Mouse (Mus musculus): ENCODE results near the gene Ace. TPM values are rescaled to one million over a fixed set of nuclear protein-coding genes. Genes with fewer than 3 reads are reported as not detected.

The Ace gene
- polyA plus RNA-seq, 1 experiment from 2014 or later: 0.44 TPM

DNA sequence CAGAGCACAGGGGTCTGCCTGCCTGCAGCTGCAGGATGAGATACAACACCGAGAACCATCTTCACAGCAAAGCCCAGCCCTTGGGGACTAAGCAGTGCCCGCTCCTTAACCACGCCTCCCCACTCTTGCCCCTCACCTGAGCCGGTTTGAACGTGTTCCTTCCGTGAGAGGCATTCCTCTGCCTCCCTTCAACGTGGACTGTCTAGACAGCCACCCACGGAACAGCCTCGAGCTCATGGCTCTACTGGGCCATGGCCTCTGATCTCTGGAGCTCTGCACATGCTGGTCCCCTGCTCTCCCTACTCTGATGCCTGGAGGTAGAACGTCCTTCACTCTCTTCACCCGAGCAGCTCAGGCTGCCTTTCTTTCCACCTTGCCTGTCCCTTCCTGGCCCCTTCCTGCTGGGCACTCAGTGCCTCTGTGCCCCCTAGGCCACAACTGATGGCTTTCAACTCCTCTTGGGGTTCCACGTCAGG is 14.8 kb upstream of the Ace start, which contains the start of gene Cyb561:
Gene Cyb561, minus strand, starts transcription at position 426 of the 476 bp plus-strand sequence.
- Histone ChIP-seq H3K36me3 (ENCODE audit: control insufficient read depth, insufficient read depth, low read length) (no peaks in the 10 kb centered on the region), H3K4me1 (ENCODE audit: control insufficient read depth, insufficient read depth, low read length) (no peaks in the 10 kb centered on the region), H3K9me3 (ENCODE audit: control insufficient read depth, low read length) (no peaks in the 10 kb centered on the region), H3K27me3 (ENCODE audit: control insufficient read depth, insufficient read depth, low read length) (no peaks in the 10 kb centered on the region), H3K4me2 (ENCODE audit: low read depth) (no peak within 1 kb of the TSS), H3K4me3 (ENCODE audit: low read depth, low read length) (no peak within 1 kb of the TSS), H3K9ac (ENCODE audit: low read length) (no peak within 1 kb of the TSS), H3K27ac (ENCODE audit: low read depth, low read length) (no peak within 1 kb of the TSS)
- WGBS: 82% methylated on average over 12 of the region's 12 CpGs
- DNase-seq (ENCODE audit: low spot score) (no peak), ATAC-seq (ENCODE audit: insufficient read depth, low FRiP score, low TSS enrichment) (no peak)

DNA sequence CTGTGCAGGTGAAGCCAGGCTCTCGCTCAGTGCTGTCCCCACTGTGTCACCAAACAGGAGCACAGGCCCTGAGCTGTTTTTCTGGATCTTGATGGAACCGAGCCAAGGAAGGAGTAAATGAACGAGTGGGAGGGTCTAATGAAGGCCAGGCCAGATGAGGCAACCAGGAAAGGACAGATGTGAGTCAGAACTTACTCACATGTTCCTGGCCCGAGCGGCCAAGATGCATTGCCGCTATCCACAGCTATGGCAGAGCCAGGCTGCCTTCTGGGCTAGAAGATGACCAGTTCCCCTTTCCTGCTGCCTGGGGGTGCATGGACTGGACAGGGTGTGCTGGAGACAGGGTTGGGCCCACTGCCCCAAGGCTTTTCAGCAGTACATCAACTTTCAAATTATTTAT is 14.3 kb upstream of the Ace start:
- H3K27me3 ChIP-seq (ENCODE audit: control insufficient read depth, insufficient read depth, low read length): no peaks in the 10 kb centered on the region
- H3K4me1 ChIP-seq (ENCODE audit: control insufficient read depth, insufficient read depth, low read length): no peaks in the 10 kb centered on the region
- no peak overlapping the region for H3K4me2 ChIP-seq (ENCODE audit: low read depth)
- no peak overlapping the region for H3K27ac ChIP-seq (ENCODE audit: low read depth, low read length)
- 88% methylated on average over 6 of the region's 6 CpGs for WGBS
- H3K36me3 ChIP-seq (ENCODE audit: control insufficient read depth, insufficient read depth, low read length): no peaks in the 10 kb centered on the region
- H3K9ac ChIP-seq (ENCODE audit: low read length): no peak overlapping the region
- ATAC-seq (ENCODE audit: insufficient read depth, low FRiP score, low TSS enrichment) (no peak), DNase-seq (ENCODE audit: low spot score) (no peak)
- no peaks in the 10 kb centered on the region for H3K9me3 ChIP-seq (ENCODE audit: control insufficient read depth, low read length)
- H3K4me3 ChIP-seq (ENCODE audit: low read depth, low read length): no peak overlapping the region

DNA sequence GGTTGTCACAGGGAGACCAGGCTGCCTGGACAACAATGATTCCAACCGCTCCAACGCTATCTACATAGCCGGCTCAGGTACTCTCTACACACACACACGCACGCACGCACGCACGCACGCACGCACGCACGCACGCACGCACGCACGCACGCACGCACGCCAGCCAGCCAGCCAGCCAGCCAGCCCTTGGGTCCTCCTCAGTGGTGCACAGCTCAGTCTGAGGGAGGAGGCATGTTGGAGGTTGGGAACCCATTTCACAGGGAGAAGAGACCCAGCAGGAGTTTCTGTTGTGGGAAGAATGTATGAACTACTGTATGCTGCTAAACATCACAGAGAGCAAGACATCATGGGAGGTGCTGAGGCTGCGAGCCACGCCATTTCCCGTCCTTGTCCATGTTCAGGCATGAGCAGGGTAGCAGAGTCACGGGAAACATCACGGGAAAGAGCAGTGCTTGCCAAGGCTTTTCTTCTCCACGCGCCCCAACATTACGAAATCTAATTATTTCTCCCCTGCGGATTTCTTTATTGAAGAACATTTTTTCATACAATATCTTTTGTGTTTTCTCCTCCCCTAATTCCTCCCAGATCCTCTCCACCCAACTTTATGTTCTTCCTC is 11.8 kb upstream of the Ace start:
- WGBS: 93% methylated on average over 28 of the region's 28 CpGs
- no peak overlapping the region for H3K4me3 ChIP-seq (ENCODE audit: low read depth, low read length)
- H3K4me1 ChIP-seq (ENCODE audit: control insufficient read depth, insufficient read depth, low read length): no peaks in the 10 kb centered on the region
- ATAC-seq (ENCODE audit: insufficient read depth, low FRiP score, low TSS enrichment) (no peak), DNase-seq (ENCODE audit: low spot score) (no peak)
- no peaks in the 10 kb centered on the region for H3K9me3 ChIP-seq (ENCODE audit: control insufficient read depth, low read length)
- no peak overlapping the region for H3K9ac ChIP-seq (ENCODE audit: low read length)
- no peak overlapping the region for H3K27ac ChIP-seq (ENCODE audit: low read depth, low read length)
- no peak overlapping the region for H3K4me2 ChIP-seq (ENCODE audit: low read depth)
- H3K36me3 ChIP-seq (ENCODE audit: control insufficient read depth, insufficient read depth, low read length): no peaks in the 10 kb centered on the region
- H3K27me3 ChIP-seq (ENCODE audit: control insufficient read depth, insufficient read depth, low read length): no peaks in the 10 kb centered on the region

DNA sequence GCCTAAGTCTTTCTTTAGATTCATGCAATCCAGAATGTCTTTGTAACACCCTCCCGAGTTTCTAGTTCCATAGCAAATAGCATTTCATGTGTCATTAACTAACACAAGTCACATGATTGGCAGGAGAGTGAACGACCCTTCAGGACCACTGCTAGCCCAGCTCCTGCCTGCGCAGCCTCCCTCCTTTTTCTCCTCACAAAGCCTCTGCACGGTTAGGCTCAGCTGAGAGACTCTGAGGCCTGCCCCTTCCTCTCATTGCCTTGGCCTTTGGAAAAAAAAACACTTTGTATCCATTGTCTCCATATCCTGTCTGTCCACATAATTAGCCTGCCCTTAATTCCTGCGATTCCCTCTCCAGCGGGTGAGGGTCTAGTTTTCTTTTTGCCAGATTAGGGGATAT is 10.2 kb upstream of the Ace start:
- Histone ChIP-seq H3K36me3 (ENCODE audit: control insufficient read depth, insufficient read depth, low read length) (no peaks in the 10 kb centered on the region), H3K4me3 (ENCODE audit: low read depth, low read length) (no peak overlapping the region), H3K27ac (ENCODE audit: low read depth, low read length) (no peak overlapping the region), H3K4me1 (ENCODE audit: control insufficient read depth, insufficient read depth, low read length) (no peaks in the 10 kb centered on the region), H3K9ac (ENCODE audit: low read length) (no peak overlapping the region), H3K4me2 (ENCODE audit: low read depth) (no peak overlapping the region), H3K9me3 (ENCODE audit: control insufficient read depth, low read length) (no peaks in the 10 kb centered on the region), H3K27me3 (ENCODE audit: control insufficient read depth, insufficient read depth, low read length) (no peaks in the 10 kb centered on the region)
- ATAC-seq (ENCODE audit: insufficient read depth, low FRiP score, low TSS enrichment) (no peak), DNase-seq (ENCODE audit: low spot score) (no peak)
- 62% methylated on average over 6 of the region's 6 CpGs for WGBS

DNA sequence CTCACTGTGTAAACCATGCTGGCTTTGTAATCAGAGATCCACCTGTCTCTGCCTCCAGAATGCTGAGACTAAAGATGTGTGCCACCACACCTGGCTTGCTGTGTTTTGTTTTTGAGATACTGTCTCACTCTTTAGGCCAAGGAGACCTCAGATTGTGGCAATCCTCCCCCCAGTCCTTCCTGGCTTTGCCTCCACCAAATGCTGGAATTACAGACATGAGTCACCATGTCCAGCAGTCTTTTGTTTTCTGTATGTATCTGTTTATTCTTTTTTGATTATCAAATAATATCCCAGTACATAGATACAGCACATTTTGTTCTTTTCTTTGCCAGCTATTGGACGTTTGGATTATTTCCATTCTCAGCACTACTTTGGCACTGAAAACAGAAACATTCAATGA is 9.2 kb upstream of the Ace start:
- H3K27ac ChIP-seq (ENCODE audit: low read depth, low read length): no peak overlapping the region
- no peak overlapping the region for H3K4me2 ChIP-seq (ENCODE audit: low read depth)
- H3K4me3 ChIP-seq (ENCODE audit: low read depth, low read length): no peak overlapping the region
- no peaks in the 10 kb centered on the region for H3K36me3 ChIP-seq (ENCODE audit: control insufficient read depth, insufficient read depth, low read length)
- 71% methylated on average over 1 of the region's 1 CpGs for WGBS
- ATAC-seq (ENCODE audit: insufficient read depth, low FRiP score, low TSS enrichment) (no peak), DNase-seq (ENCODE audit: low spot score) (no peak)
- H3K4me1 ChIP-seq (ENCODE audit: control insufficient read depth, insufficient read depth, low read length): no peaks in the 10 kb centered on the region
- H3K27me3 ChIP-seq (ENCODE audit: control insufficient read depth, insufficient read depth, low read length): no peaks in the 10 kb centered on the region
- H3K9ac ChIP-seq (ENCODE audit: low read length): no peak overlapping the region
- H3K9me3 ChIP-seq (ENCODE audit: control insufficient read depth, low read length): no peaks in the 10 kb centered on the region

DNA sequence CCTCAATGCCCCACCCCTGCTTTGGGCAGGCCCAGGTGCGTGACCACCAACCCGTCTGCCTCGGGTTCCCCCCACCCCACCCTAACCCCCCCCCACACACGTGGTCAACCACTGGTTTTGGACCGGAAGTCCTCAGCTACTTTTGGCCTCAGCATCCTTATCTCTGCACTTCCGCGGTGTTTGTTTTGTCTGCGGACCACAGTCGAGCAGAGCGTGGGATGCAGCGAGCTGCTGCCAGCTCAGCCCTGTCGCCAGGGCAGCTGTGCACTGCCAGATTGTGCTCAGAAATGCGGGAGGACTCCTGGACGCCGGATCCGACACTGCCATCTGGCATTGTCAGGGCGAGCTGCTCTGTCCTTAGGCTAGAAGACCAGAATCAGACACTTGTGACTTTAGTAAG is 8.4 kb upstream of the Ace start:
- Histone ChIP-seq H3K4me3 (ENCODE audit: low read depth, low read length) (no peak overlapping the region), H3K9ac (ENCODE audit: low read length) (no peak overlapping the region), H3K4me1 (ENCODE audit: control insufficient read depth, insufficient read depth, low read length) (no peaks in the 10 kb centered on the region), H3K4me2 (ENCODE audit: low read depth) (no peak overlapping the region), H3K36me3 (ENCODE audit: control insufficient read depth, insufficient read depth, low read length) (no peaks in the 10 kb centered on the region), H3K27me3 (ENCODE audit: control insufficient read depth, insufficient read depth, low read length) (no peaks in the 10 kb centered on the region), H3K9me3 (ENCODE audit: control insufficient read depth, low read length) (no peaks in the 10 kb centered on the region), H3K27ac (ENCODE audit: low read depth, low read length) (no peak overlapping the region)
- ATAC-seq (ENCODE audit: insufficient read depth, low FRiP score, low TSS enrichment) (no peak), DNase-seq (ENCODE audit: low spot score) (no peak)
- 62% methylated on average over 17 of the region's 17 CpGs for WGBS

DNA sequence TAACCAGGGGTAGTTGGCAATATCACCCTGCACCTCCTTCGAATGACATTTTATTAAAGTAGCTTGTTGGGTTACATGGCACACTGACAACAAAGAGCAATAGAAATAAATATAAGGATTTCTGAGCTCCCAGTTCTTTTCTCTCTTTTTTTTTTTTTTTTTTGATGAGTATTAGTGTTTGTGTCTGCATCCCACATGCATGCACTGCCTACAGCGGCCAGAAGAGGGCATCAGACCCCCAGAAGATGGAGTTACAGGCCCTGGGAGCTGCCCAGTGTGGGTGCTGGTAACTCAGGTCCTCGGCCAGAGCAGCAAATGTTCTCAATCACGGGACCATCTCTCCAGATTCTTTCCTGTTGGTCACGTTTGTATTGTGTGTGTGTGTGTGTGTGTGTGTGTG is 3.1 kb upstream of the Ace start:
- Histone ChIP-seq H3K9ac (ENCODE audit: low read length) (no peak overlapping the region), H3K4me3 (ENCODE audit: low read depth, low read length) (no peak overlapping the region), H3K4me2 (ENCODE audit: low read depth) (no peak overlapping the region), H3K4me1 (ENCODE audit: control insufficient read depth, insufficient read depth, low read length) (0 out of 2 replicates have a peak, but pooled peaks cover 2% of the 10 kb centered on the region), H3K9me3 (ENCODE audit: control insufficient read depth, low read length) (no peaks in the 10 kb centered on the region), H3K27me3 (ENCODE audit: control insufficient read depth, insufficient read depth, low read length) (peaks cover 27% of the 10 kb centered on the region), H3K27ac (ENCODE audit: low read depth, low read length) (no peak overlapping the region), H3K36me3 (ENCODE audit: control insufficient read depth, insufficient read depth, low read length) (no peaks in the 10 kb centered on the region)
- 63% methylated on average over 5 of the region's 5 CpGs for WGBS
- ATAC-seq (ENCODE audit: insufficient read depth, low FRiP score, low TSS enrichment) (no peak), DNase-seq (ENCODE audit: low spot score) (no peak)

DNA sequence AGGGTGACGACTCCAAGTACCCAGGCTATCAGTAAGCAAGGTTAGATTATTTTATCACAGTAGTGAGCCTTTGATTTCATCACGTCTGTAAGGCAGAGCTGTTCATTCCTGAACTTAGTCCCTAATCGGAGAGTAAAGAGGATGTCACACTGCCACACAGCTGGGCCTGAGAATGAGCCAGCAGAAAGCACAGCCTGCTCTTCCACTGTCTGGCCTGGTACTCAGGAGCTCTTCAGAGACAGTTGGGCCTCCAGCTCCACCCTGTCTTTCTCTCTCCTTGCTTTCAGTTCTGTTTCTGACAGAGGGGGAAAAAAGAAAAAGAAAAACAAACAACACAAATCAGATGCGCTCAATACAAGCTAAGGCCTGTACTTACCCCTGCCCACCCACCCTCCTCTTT is 1.5 kb upstream of the Ace start:
- 67% methylated on average over 4 of the region's 4 CpGs for WGBS
- Histone ChIP-seq H3K27me3 (ENCODE audit: control insufficient read depth, insufficient read depth, low read length) (peaks cover 28% of the 10 kb centered on the region), H3K9ac (ENCODE audit: low read length) (no peak overlapping the region), H3K4me3 (ENCODE audit: low read depth, low read length) (no peak overlapping the region), H3K9me3 (ENCODE audit: control insufficient read depth, low read length) (no peaks in the 10 kb centered on the region), H3K36me3 (ENCODE audit: control insufficient read depth, insufficient read depth, low read length) (no peaks in the 10 kb centered on the region), H3K4me2 (ENCODE audit: low read depth) (no peak overlapping the region), H3K27ac (ENCODE audit: low read depth, low read length) (no peak overlapping the region), H3K4me1 (ENCODE audit: control insufficient read depth, insufficient read depth, low read length) (0 out of 2 replicates have a peak, but pooled peaks cover 2% of the 10 kb centered on the region)
- no peak for ATAC-seq (ENCODE audit: insufficient read depth, low FRiP score, low TSS enrichment)
- DNase-seq (ENCODE audit: low spot score): no peak

DNA sequence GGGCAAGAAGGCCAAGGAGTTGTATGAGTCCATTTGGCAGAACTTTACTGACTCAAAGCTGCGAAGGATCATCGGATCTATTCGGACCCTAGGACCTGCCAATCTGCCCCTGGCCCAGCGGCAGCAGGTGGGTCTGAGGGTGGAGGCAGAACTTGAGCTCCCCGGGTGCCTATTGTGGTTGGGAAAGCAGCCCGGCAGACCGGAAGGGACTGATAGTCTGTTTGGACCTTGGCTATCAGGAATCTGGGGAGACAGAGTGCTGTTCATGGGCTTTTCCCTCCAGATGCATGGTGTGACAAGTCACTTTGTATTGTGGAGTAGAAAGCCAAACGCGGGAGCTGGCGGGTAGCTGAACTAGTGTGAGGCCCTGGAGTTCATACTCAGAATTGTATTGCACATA is 1.2 kb downstream of the Ace start:
- Histone ChIP-seq H3K9me3 (ENCODE audit: control insufficient read depth, low read length) (no peaks in the 10 kb centered on the region), H3K4me1 (ENCODE audit: control insufficient read depth, insufficient read depth, low read length) (0 out of 2 replicates have a peak, but pooled peaks cover 2% of the 10 kb centered on the region), H3K4me3 (ENCODE audit: low read depth, low read length) (no peak overlapping the region), H3K4me2 (ENCODE audit: low read depth) (no peak overlapping the region), H3K27ac (ENCODE audit: low read depth, low read length) (no peak overlapping the region), H3K27me3 (ENCODE audit: control insufficient read depth, insufficient read depth, low read length) (peaks cover 28% of the 10 kb centered on the region), H3K9ac (ENCODE audit: low read length) (no peak overlapping the region), H3K36me3 (ENCODE audit: control insufficient read depth, insufficient read depth, low read length) (no peaks in the 10 kb centered on the region)
- 45% methylated on average over 10 of the region's 10 CpGs for WGBS
- ATAC-seq (ENCODE audit: insufficient read depth, low FRiP score, low TSS enrichment) (no peak), DNase-seq (ENCODE audit: low spot score) (no peak)

All from neural tube, embryonic 11.5 days (tissue).